In genomic region chr7:16014521-16015175, GRCm38 (mm10) we compare ENCODE assay signal across 11 mouse cellular contexts. TPM values are rescaled to one million over a fixed set of nuclear protein-coding genes. Genes with fewer than 3 reads are reported as not detected.
A peak's percentile ranks its signal among the peaks of the same experiment; 100 is the strongest.
DNase-seq lines count a peak whose midpoint lies in the region; ATAC-seq and TF ChIP-seq lines count a peak whose summit lies in the region.
"Had no signal": no experiment of that assay in that cellular context is flagged by ENCODE, and none has a peak within 500 bp of the region (broad histone marks: within the 10 kb centered on the region; RNA-seq: fewer than 3 reads in every experiment).

No protein-coding gene starts in this region.

- DNase-seq in heart, adult 11 months = peak; percentile 97
- DNase-seq in adrenal gland, adult 18-20 months (ENCODE audit: low spot score in 2 of 2) = peak; percentile 40 to 52
- peak; percentile 71 to 82 for DNase-seq in cerebellum, postnatal 25 days
- DNase-seq in kidney, adult 8-10 months = peak; percentile 61 to 80
- no peak for DNase-seq in left cerebral cortex, adult 11 months (ENCODE audit: low spot score)
- no peak for DNase-seq in left cerebral cortex, adult 2 months (ENCODE audit: extremely low spot score in 1 of 2, low spot score in 2 of 2)
- DNase-seq in hindbrain, embryonic 10.5 days (ENCODE audit: low spot score) = no peak

- intact Hi-C loops in left cerebral cortex, adult 2 months (cut with DNase I) = no loop called here

- no peaks in the 10 kb centered on the region for H3K9me3 ChIP-seq in heart, embryonic 11.5 days (replicated peaks; ENCODE audit: control insufficient read depth, low read length)
- H3K9me3 ChIP-seq in hindbrain, embryonic 10.5 days = no peaks in the 10 kb centered on the region
- H3K9me3 ChIP-seq: hindbrain, embryonic 12.5 days; neural tube, embryonic 15.5 days had no signal

- 80% methylated on average over 8 of the region's 8 CpGs for WGBS in heart, embryonic 11.5 days (ENCODE audit: insufficient replicate concordance)
- WGBS in hindbrain, embryonic 10.5 days = 96% methylated on average over 8 of the region's 8 CpGs

- H3K4me2 ChIP-seq in heart, embryonic 11.5 days = no peak overlapping the region
- H3K4me2 ChIP-seq: hindbrain, embryonic 12.5 days; neural tube, embryonic 15.5 days had no signal

- H3K27ac ChIP-seq in heart, embryonic 11.5 days (ENCODE audit: low read depth, low read length) = no peak overlapping the region; the same call in 1 of the 2 replicates
- no peak overlapping the region for H3K27ac ChIP-seq in left cerebral cortex, adult 2 months
- H3K27ac ChIP-seq in hindbrain, embryonic 10.5 days = no peak overlapping the region
- H3K27ac ChIP-seq: hindbrain, embryonic 12.5 days; neural tube, embryonic 15.5 days; stomach, postnatal 0 days had no signal

- no peak for TF ChIP-seq CTCF in left cerebral cortex, adult 2 months (IDR thresholded peaks at IDR 0.05)

- H3K4me1 ChIP-seq in heart, embryonic 11.5 days (ENCODE audit: control insufficient read depth, insufficient read depth, low read length) = peaks cover 5% of the 10 kb centered on the region; the same call in 1 of the 2 replicates
- no peaks in the 10 kb centered on the region for H3K4me1 ChIP-seq in hindbrain, embryonic 10.5 days (replicated peaks)
- H3K4me1 ChIP-seq: hindbrain, embryonic 12.5 days had no signal

- ATAC-seq in heart, embryonic 11.5 days (replicated peaks; ENCODE audit: insufficient number of reproducible peaks, low FRiP score, low TSS enrichment) = no peak

- H3K9ac ChIP-seq in heart, embryonic 11.5 days (ENCODE audit: low read depth, low read length) = no peak overlapping the region
- H3K9ac ChIP-seq: hindbrain, embryonic 12.5 days; neural tube, embryonic 15.5 days had no signal

- no peaks in the 10 kb centered on the region for H3K36me3 ChIP-seq in heart, embryonic 11.5 days (ENCODE audit: control insufficient read depth, insufficient read depth, low read length)
- H3K36me3 ChIP-seq in hindbrain, embryonic 10.5 days = peaks cover 32% of the 10 kb centered on the region
- H3K36me3 ChIP-seq: neural tube, embryonic 15.5 days had no signal

- no peak overlapping the region for H3K4me3 ChIP-seq in heart, embryonic 11.5 days (ENCODE audit: low read depth, low read length)
- H3K4me3 ChIP-seq in left cerebral cortex, adult 2 months = no peak overlapping the region
- no peak overlapping the region for H3K4me3 ChIP-seq in hindbrain, embryonic 10.5 days
- H3K4me3 ChIP-seq: hindbrain, embryonic 12.5 days; neural tube, embryonic 15.5 days had no signal

- no peaks in the 10 kb centered on the region for H3K27me3 ChIP-seq in heart, embryonic 11.5 days (ENCODE audit: control insufficient read depth, insufficient read depth, low read length)
- H3K27me3 ChIP-seq in hindbrain, embryonic 10.5 days (ENCODE audit: insufficient read depth, poor library complexity, severe bottlenecking) = no peaks in the 10 kb centered on the region
- H3K27me3 ChIP-seq: hindbrain, embryonic 12.5 days; neural tube, embryonic 15.5 days had no signal

RNA-seq across cellular contexts. Expression of gene Bicra, which starts 33.1 kb away (rescaled TPM):
- 4.9 and 5.7 TPM in 2 replicates for polyA plus RNA-seq in heart, embryonic 11.5 days (2014; fragmentation: Nextera tagmentation; extraction: Ambion mirVana)
- total RNA-seq in adrenal gland, adult 18-20 months (2021) = 1 to 10 TPM; 8.4 to 8.6 TPM
- 10 to 100 TPM; 14.5 to 15.4 TPM for total RNA-seq in left cerebral cortex, adult 2 months (2021)
- polyA plus RNA-seq in hindbrain, embryonic 10.5 days (2016; fragmentation: Nextera tagmentation; extraction: Ambion mirVana) = 7.7 and 10.7 TPM in 2 replicates

RNA-seq across cellular contexts. Expression of gene Zfp541, which starts 47.0 kb away (rescaled TPM):
- polyA plus RNA-seq in heart, embryonic 11.5 days (2014; fragmentation: Nextera tagmentation; extraction: Ambion mirVana) = not detected in 2 replicates
- total RNA-seq in adrenal gland, adult 18-20 months (2021) = not detected
- total RNA-seq in left cerebral cortex, adult 2 months (2021) = under 1 TPM; 0.77 to 0.97 TPM
- 0.04 TPM in 1 of 2 replicates, not detected in the other for polyA plus RNA-seq in hindbrain, embryonic 10.5 days (2016; fragmentation: Nextera tagmentation; extraction: Ambion mirVana)

RNA-seq across cellular contexts. Expression of gene Ehd2, which starts 47.3 kb away (rescaled TPM):
- polyA plus RNA-seq in heart, embryonic 11.5 days (2014; fragmentation: Nextera tagmentation; extraction: Ambion mirVana) = 16.3 and 23.4 TPM in 2 replicates
- 100 to 1,000 TPM in 1 of 2 experiments, 10 to 100 TPM in 1; 28.7 to 121 TPM for total RNA-seq in adrenal gland, adult 18-20 months (2021)
- total RNA-seq in left cerebral cortex, adult 2 months (2021) = 1 to 10 TPM; 6.4 to 6.7 TPM
- 12.1 and 12.5 TPM in 2 replicates for polyA plus RNA-seq in hindbrain, embryonic 10.5 days (2016; fragmentation: Nextera tagmentation; extraction: Ambion mirVana)

Comparison
In these comparisons a context has a peak if more than half of its experiments do, and no peak if none do; other contexts are left out.
1. DNase-seq: peak in heart, adult 11 months (single experiment), adrenal gland, adult 18-20 months (2 of 2), cerebellum, postnatal 25 days (2 of 2) and kidney, adult 8-10 months (2 of 2); none in left cerebral cortex, adult 11 months (single experiment), left cerebral cortex, adult 2 months (0 of 2) and hindbrain, embryonic 10.5 days (single experiment).